Mouse (Mus musculus): ENCODE data around the gene Gm20518.
A peak's percentile ranks its signal among the peaks of the same experiment; 100 is the strongest.

- TF ChIP-seq EP300 (IDR thresholded peaks at IDR 0.05; ENCODE audit: low read depth) (no peak), CTCF (IDR thresholded peaks at IDR 0.05; ENCODE audit: low read depth) (peak; percentile 83)
Observed at GRCm38 (mm10) chr16:17812120-17812519, 79.4 kb downstream of the Gm20518 start.

All from liver, postnatal 0 days (tissue).